Mouse (Mus musculus): ENCODE results near the gene Fbxl7.

DNA sequence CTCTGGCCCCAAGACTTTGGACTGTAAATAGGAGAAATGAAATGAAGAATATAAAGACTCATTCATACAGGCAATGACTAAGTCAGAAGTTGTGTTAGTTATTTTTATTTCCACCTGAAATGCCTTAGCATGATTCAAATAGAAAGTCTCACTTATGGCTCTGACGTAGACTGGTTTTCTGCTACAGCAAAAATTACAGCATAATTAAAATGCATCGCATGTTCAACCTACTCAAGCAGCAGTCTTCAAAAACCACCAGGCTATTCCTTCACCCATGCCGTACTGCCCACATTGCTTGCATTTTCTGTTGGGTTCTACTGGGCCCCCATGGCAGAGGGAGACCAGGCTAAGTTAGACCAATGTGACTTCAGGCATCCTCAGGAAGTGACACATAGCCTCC, 146.9 kb downstream of the Fbxl7 start:
- TF ChIP-seq EP300 (IDR thresholded peaks at IDR 0.05) (no peak), CTCF (IDR thresholded peaks at IDR 0.05) (no peak)

Measured in lung, postnatal 0 days (tissue).